In genomic region chr9:13430302-13430701, GRCm38 (mm10) we compare ENCODE assay signal across 13 mouse cellular contexts. TPM values are rescaled to one million over a fixed set of nuclear protein-coding genes. Genes with fewer than 3 reads are reported as not detected.
DNase-seq lines count a peak whose midpoint lies in the region; ATAC-seq and TF ChIP-seq lines count a peak whose summit lies in the region.
"Had no signal": no experiment of that assay in that cellular context is flagged by ENCODE, and none has a peak within 500 bp of the region (broad histone marks: within the 10 kb centered on the region; RNA-seq: fewer than 3 reads in every experiment).

No protein-coding gene starts in this region.

- no peak overlapping the region for H3K4me3 ChIP-seq in lung, adult 2 months (replicated peaks; ENCODE audit: extremely low read depth, low read depth, low read length)
- no peak overlapping the region for H3K4me3 ChIP-seq in heart, postnatal 0 days (ENCODE audit: low read depth, low read length)
- no peak overlapping the region for H3K4me3 ChIP-seq in liver, postnatal 0 days (ENCODE audit: low read depth, low read length)
- H3K4me3 ChIP-seq: erythroblast, embryonic 14.5 days; limb, embryonic 13.5 days had no signal

- 35% methylated on average over 6 of the region's 6 CpGs for WGBS in lung, adult 2 months
- 31% methylated on average over 6 of the region's 6 CpGs for WGBS in heart, postnatal 0 days
- 27% methylated on average over 6 of the region's 6 CpGs for WGBS in liver, postnatal 0 days (ENCODE audit: insufficient replicate concordance)

- TF ChIP-seq EP300 in heart, postnatal 0 days (IDR thresholded peaks at IDR 0.05; ENCODE audit: low read depth) = peak; percentile 60; the same call in 1 of the 2 replicates
- TF ChIP-seq EP300 in liver, postnatal 0 days (IDR thresholded peaks at IDR 0.05; ENCODE audit: low read depth) = 0 out of 2 replicates have a peak, but pooled peaks have one; percentile 19

- no peaks in the 10 kb centered on the region for H3K9me3 ChIP-seq in heart, postnatal 0 days (replicated peaks; ENCODE audit: control insufficient read depth, low read length)
- H3K9me3 ChIP-seq in liver, postnatal 0 days (ENCODE audit: low read length) = no peaks in the 10 kb centered on the region
- H3K9me3 ChIP-seq: limb, embryonic 13.5 days had no signal

- no peak overlapping the region for H3K4me2 ChIP-seq in heart, postnatal 0 days (ENCODE audit: low read depth, low read length)
- no peak overlapping the region for H3K4me2 ChIP-seq in liver, postnatal 0 days (ENCODE audit: low read depth, low read length)
- H3K4me2 ChIP-seq: limb, embryonic 13.5 days had no signal

- ATAC-seq in heart, postnatal 0 days (ENCODE audit: insufficient read depth, low read depth) = peak; percentile 65
- ATAC-seq in liver, postnatal 0 days = peak; percentile 38
- no peak for ATAC-seq in megakaryocyte, adult 5-6 weeks (ENCODE audit: poor library complexity, severe bottlenecking)

- TF ChIP-seq POLR2A in lung, adult 2 months (IDR thresholded peaks at IDR 0.05; ENCODE audit: borderline replicate concordance, extremely low read depth, low read depth, low read length) = no peak

- TF ChIP-seq CTCF in lung, adult 2 months (IDR thresholded peaks at IDR 0.05; ENCODE audit: insufficient read depth, low read length) = no peak
- no peak for TF ChIP-seq CTCF in heart, postnatal 0 days (IDR thresholded peaks at IDR 0.05; ENCODE audit: low read depth)
- TF ChIP-seq CTCF in liver, postnatal 0 days (IDR thresholded peaks at IDR 0.05; ENCODE audit: low read depth) = no peak

- peak overlapping the region; percentile 66 for H3K27ac ChIP-seq in heart, postnatal 0 days (ENCODE audit: low read depth)
- H3K27ac ChIP-seq in liver, postnatal 0 days (ENCODE audit: low read depth) = no peak overlapping the region
- H3K27ac ChIP-seq: limb, embryonic 13.5 days had no signal

- H3K27me3 ChIP-seq in heart, postnatal 0 days (ENCODE audit: control insufficient read depth, insufficient read depth, low read length) = no peaks in the 10 kb centered on the region
- H3K27me3 ChIP-seq in liver, postnatal 0 days (ENCODE audit: insufficient read depth, low read length) = no peaks in the 10 kb centered on the region
- H3K27me3 ChIP-seq: limb, embryonic 13.5 days had no signal

- peaks cover 22% of the 10 kb centered on the region for H3K4me1 ChIP-seq in lung, adult 2 months (ENCODE audit: control insufficient read depth, insufficient read depth, low read length)
- H3K4me1 ChIP-seq in heart, postnatal 0 days (ENCODE audit: control insufficient read depth, insufficient read depth) = peaks cover 31% of the 10 kb centered on the region
- H3K4me1 ChIP-seq in liver, postnatal 0 days (ENCODE audit: insufficient read depth) = no peaks in the 10 kb centered on the region

- DNase-seq in lung, adult 18-20 months = peak; percentile 18 to 51
- no peak for DNase-seq in lung, adult 2 months
- DNase-seq in heart, postnatal 0 days (ENCODE audit: low spot score) = peak; percentile 82
- DNase-seq in liver, postnatal 0 days = no peak
- DNase-seq in layer of hippocampus, postnatal 25 days (ENCODE audit: extremely low spot score in 1 of 2, low spot score in 1 of 2) = no peak
- no peak for DNase-seq in thymus, adult 18-20 months
- no peak for DNase-seq in embryo, embryonic 9.5 days (ENCODE audit: extremely low spot score)
- DNase-seq: cerebellum, postnatal 14 days; gastrocnemius, postnatal 10 days; layer of hippocampus, adult 9-11 months had no signal

- no peak overlapping the region for H3K9ac ChIP-seq in heart, postnatal 0 days (replicated peaks; ENCODE audit: low read depth, low read length)
- H3K9ac ChIP-seq in liver, postnatal 0 days (replicated peaks) = no peak overlapping the region
- H3K9ac ChIP-seq: limb, embryonic 13.5 days had no signal

- H3K36me3 ChIP-seq in heart, postnatal 0 days (replicated peaks; ENCODE audit: control insufficient read depth, insufficient read depth, low read length) = no peaks in the 10 kb centered on the region
- no peaks in the 10 kb centered on the region for H3K36me3 ChIP-seq in liver, postnatal 0 days (replicated peaks; ENCODE audit: insufficient read depth, low read length)
- H3K36me3 ChIP-seq: limb, embryonic 13.5 days had no signal

RNA-seq across cellular contexts. Expression of gene Gm17571, which starts 16.3 kb away (rescaled TPM):
- not detected in 2 replicates for polyA plus RNA-seq in lung, adult 2 months (2012; rRNA removed)
- not detected in 2 replicates for total RNA-seq in heart, postnatal 0 days (2014; rRNA removed; ENCODE audit: low replicate concordance)
- not detected in 2 replicates for polyA plus RNA-seq in heart, postnatal 0 days (2015; fragmentation: Nextera tagmentation; extraction: Ambion mirVana)
- polyA plus RNA-seq in liver, postnatal 0 days (2015; fragmentation: Nextera tagmentation; extraction: Ambion mirVana) = not detected in 2 replicates
- not detected for total RNA-seq in layer of hippocampus, postnatal 25 days (2021)
- total RNA-seq in megakaryocyte, adult 5-6 weeks (2015) = not detected in 2 replicates
- not detected in 2 replicates for total RNA-seq in megakaryocyte, adult 5-6 weeks (2017)
- total RNA-seq: gastrocnemius, postnatal 10 days had no signal
- polyA plus RNA-seq: erythroblast, embryonic 14.5 days; limb, embryonic 13.5 days had no signal

Comparison
In these comparisons a context has a peak if more than half of its experiments do, and no peak if none do; other contexts are left out.
1. DNase-seq: peak in lung, adult 18-20 months (2 of 2) and heart, postnatal 0 days (single experiment); none in lung, adult 2 months (single experiment), liver, postnatal 0 days (single experiment), layer of hippocampus, postnatal 25 days (0 of 2), thymus, adult 18-20 months (0 of 2) and embryo, embryonic 9.5 days (single experiment).